Comparison of ENCODE assay signal across 22 mouse cellular contexts in genomic region chr17:29912733-29913132, GRCm38 (mm10). TPM values are rescaled to one million over a fixed set of nuclear protein-coding genes. Genes with fewer than 3 reads are reported as not detected.
DNase-seq lines count a peak whose midpoint lies in the region; ATAC-seq and TF ChIP-seq lines count a peak whose summit lies in the region.
"Had no signal": no experiment of that assay in that cellular context is flagged by ENCODE, and none has a peak within 500 bp of the region (broad histone marks: within the 10 kb centered on the region; RNA-seq: fewer than 3 reads in every experiment).

No protein-coding gene starts in this region.

- WGBS in kidney, embryonic 16.5 days = 33% methylated on average over 5 of the region's 5 CpGs
- WGBS in lung, embryonic 14.5 days = 36% methylated on average over 5 of the region's 5 CpGs

- H3K4me2 ChIP-seq in kidney, embryonic 16.5 days (replicated peaks; ENCODE audit: low read depth, low read length) = 0 out of 2 replicates have a peak overlapping the region, but pooled peaks have one; percentile 3
- H3K4me2 ChIP-seq in lung, embryonic 14.5 days = no peak overlapping the region
- H3K4me2 ChIP-seq: forebrain, embryonic 13.5 days; heart, embryonic 12.5 days; midbrain, embryonic 13.5 days; neural tube, embryonic 12.5 days had no signal

- ATAC-seq in kidney, embryonic 16.5 days (ENCODE audit: low FRiP score, low TSS enrichment) = peak; percentile 67
- ATAC-seq in lung, embryonic 14.5 days (ENCODE audit: insufficient read depth) = peak; percentile 83; the same call in 1 of the 2 replicates
- ATAC-seq: forebrain, embryonic 13.5 days; hindbrain, postnatal 0 days; lung, postnatal 0 days; midbrain, embryonic 13.5 days had no signal

- no peak for TF ChIP-seq CTCF in lung, embryonic 14.5 days (IDR thresholded peaks at IDR 0.05; ENCODE audit: low read depth)

- peaks cover 6% of the 10 kb centered on the region for H3K4me1 ChIP-seq in kidney, embryonic 16.5 days (ENCODE audit: insufficient read depth, low read length)
- H3K4me1 ChIP-seq in lung, embryonic 14.5 days (ENCODE audit: insufficient read depth) = 0 out of 2 replicates have a peak, but pooled peaks cover 2% of the 10 kb centered on the region
- H3K4me1 ChIP-seq: midbrain, embryonic 13.5 days; neural tube, embryonic 12.5 days had no signal

- peak; percentile 33 for DNase-seq in adrenal gland, adult 2 months
- no peak for DNase-seq in adrenal gland, adult 8-10 months
- no peak for DNase-seq in kidney, postnatal 14 days
- DNase-seq in lung, embryonic 14.5 days = peak; percentile 79
- DNase-seq in lung, postnatal 36 days = no peak
- peak; percentile 39 for DNase-seq in adrenal gland, postnatal 25 days
- DNase-seq in frontal cortex, postnatal 14 days (ENCODE audit: low spot score in 2 of 2) = no peak
- DNase-seq: cerebellum, adult 9-10 months; gastrocnemius, adult 2 months; heart, postnatal 10 days; kidney, adult 8-10 months; retina, postnatal 1 day; right cerebral cortex, postnatal 25 days; spleen, adult 18-20 months had no signal

- H3K9me3 ChIP-seq in kidney, embryonic 16.5 days (ENCODE audit: low read length) = no peaks in the 10 kb centered on the region
- H3K9me3 ChIP-seq in lung, embryonic 14.5 days (ENCODE audit: low read depth, low read length) = no peaks in the 10 kb centered on the region
- H3K9me3 ChIP-seq: midbrain, embryonic 13.5 days; neural tube, embryonic 12.5 days had no signal

- H3K9ac ChIP-seq in kidney, embryonic 16.5 days (replicated peaks; ENCODE audit: low read length) = no peak overlapping the region
- H3K9ac ChIP-seq in lung, embryonic 14.5 days = no peak overlapping the region
- H3K9ac ChIP-seq: forebrain, embryonic 13.5 days; heart, embryonic 12.5 days; midbrain, embryonic 13.5 days; neural tube, embryonic 12.5 days had no signal

- H3K27ac ChIP-seq in kidney, embryonic 16.5 days (ENCODE audit: low read length) = no peak overlapping the region
- no peak overlapping the region for H3K27ac ChIP-seq in lung, embryonic 14.5 days (ENCODE audit: low read depth)
- H3K27ac ChIP-seq: forebrain, embryonic 13.5 days; gastrocnemius, adult 2 months; hindbrain, postnatal 0 days; left cerebral cortex, adult 2 months; midbrain, embryonic 13.5 days; neural tube, embryonic 12.5 days had no signal

- H3K27me3 ChIP-seq in kidney, embryonic 16.5 days (ENCODE audit: insufficient read depth, low read length) = no peaks in the 10 kb centered on the region
- no peaks in the 10 kb centered on the region for H3K27me3 ChIP-seq in lung, embryonic 14.5 days (ENCODE audit: insufficient read depth, low read length)
- H3K27me3 ChIP-seq: forebrain, embryonic 13.5 days; heart, embryonic 12.5 days; midbrain, embryonic 13.5 days; neural tube, embryonic 12.5 days had no signal

- H3K36me3 ChIP-seq in kidney, embryonic 16.5 days (ENCODE audit: insufficient read depth, low read length) = no peaks in the 10 kb centered on the region
- H3K36me3 ChIP-seq in lung, embryonic 14.5 days (ENCODE audit: insufficient read depth) = no peaks in the 10 kb centered on the region
- H3K36me3 ChIP-seq: heart, embryonic 12.5 days; midbrain, embryonic 13.5 days; neural tube, embryonic 12.5 days had no signal

- no peak overlapping the region for H3K4me3 ChIP-seq in kidney, embryonic 16.5 days (ENCODE audit: low read length)
- H3K4me3 ChIP-seq in lung, embryonic 14.5 days (ENCODE audit: low read depth, low read length) = no peak overlapping the region
- H3K4me3 ChIP-seq: forebrain, embryonic 13.5 days; gastrocnemius, adult 2 months; heart, embryonic 12.5 days; left cerebral cortex, adult 2 months; midbrain, embryonic 13.5 days; neural tube, embryonic 12.5 days had no signal

RNA-seq across cellular contexts. Expression of gene Mdga1, which starts 57.2 kb away (rescaled TPM):
- 1 to 10 TPM; 1.0 to 1.3 TPM for total RNA-seq in adrenal gland, adult 2 months (2021)
- 1.5 and 2.4 TPM in 2 replicates for polyA plus RNA-seq in adrenal gland, adult 2 months (2012; rRNA removed)
- total RNA-seq in adrenal gland, adult 8-10 months (2022) = 1 to 10 TPM in 1 of 4 experiments, under 1 TPM in 3; 0.21 to 2.2 (median 0.66) TPM
- 1.9 and 2.4 TPM in 2 replicates for polyA plus RNA-seq in kidney, embryonic 16.5 days (2015; fragmentation: Nextera tagmentation; extraction: Ambion mirVana)
- polyA plus RNA-seq in lung, embryonic 14.5 days (2014; fragmentation: Nextera tagmentation; extraction: Ambion mirVana) = 4.7 and 8.9 TPM in 2 replicates
- 1.4 and 1.9 TPM in 2 replicates for total RNA-seq in adrenal gland, postnatal 25 days (2021)

Comparison
In these comparisons a context has a peak if more than half of its experiments do, and no peak if none do; other contexts are left out.
1. DNase-seq: peak in adrenal gland, adult 2 months (single experiment), lung, embryonic 14.5 days (single experiment) and adrenal gland, postnatal 25 days (single experiment); none in adrenal gland, adult 8-10 months (single experiment), kidney, postnatal 14 days (single experiment), lung, postnatal 36 days (single experiment) and frontal cortex, postnatal 14 days (0 of 2).